Mouse (Mus musculus) mature B cell (primary cell): Measurements from ENCODE around the gene Kng1.
"Not testable (repeated sequence)": the region's sequence is repeated elsewhere in the genome, so short reads cannot be mapped to it uniquely, and the experiment has no call there.

ENCODE experiments used
- in situ Hi-C: fragments of 300-500 bp; cut with MboI; formaldehyde crosslinking; loops from 2 replicates; pipeline ENCODE4 v1.14.3; 2019

Gene Kng1

GRCm38 (mm10) chr16:23094136-23094535 lies 36.5 kb downstream of the Kng1 start:
- in situ Hi-C loops: no loop called here

- in situ Hi-C loops: not testable (repeated sequence)
These were observed 37.9 kb downstream of the Kng1 start for GRCm38 (mm10) chr16:23095581-23095980.

DNA sequence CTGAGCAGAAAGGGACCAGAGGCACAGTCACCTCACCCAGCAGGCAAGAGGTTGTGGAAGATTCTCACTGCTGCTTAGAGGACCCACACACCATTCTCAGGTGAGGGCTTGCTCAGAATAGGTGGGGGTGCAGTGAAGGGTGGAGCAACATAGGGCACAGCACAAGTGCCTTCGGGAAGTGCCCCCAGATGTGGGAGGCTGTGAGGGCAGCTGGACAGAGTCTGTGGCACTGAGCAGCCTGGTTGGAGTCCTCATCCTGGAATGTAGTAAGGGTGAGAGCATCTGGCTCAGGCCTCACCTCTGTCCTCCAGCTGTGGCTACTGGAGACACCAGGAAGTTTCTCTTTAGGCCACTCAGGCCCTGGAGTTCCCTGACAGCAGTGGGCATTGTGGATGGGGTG lies 39.2 kb downstream of the Kng1 start:
- in situ Hi-C loops: not testable (repeated sequence)

DNA sequence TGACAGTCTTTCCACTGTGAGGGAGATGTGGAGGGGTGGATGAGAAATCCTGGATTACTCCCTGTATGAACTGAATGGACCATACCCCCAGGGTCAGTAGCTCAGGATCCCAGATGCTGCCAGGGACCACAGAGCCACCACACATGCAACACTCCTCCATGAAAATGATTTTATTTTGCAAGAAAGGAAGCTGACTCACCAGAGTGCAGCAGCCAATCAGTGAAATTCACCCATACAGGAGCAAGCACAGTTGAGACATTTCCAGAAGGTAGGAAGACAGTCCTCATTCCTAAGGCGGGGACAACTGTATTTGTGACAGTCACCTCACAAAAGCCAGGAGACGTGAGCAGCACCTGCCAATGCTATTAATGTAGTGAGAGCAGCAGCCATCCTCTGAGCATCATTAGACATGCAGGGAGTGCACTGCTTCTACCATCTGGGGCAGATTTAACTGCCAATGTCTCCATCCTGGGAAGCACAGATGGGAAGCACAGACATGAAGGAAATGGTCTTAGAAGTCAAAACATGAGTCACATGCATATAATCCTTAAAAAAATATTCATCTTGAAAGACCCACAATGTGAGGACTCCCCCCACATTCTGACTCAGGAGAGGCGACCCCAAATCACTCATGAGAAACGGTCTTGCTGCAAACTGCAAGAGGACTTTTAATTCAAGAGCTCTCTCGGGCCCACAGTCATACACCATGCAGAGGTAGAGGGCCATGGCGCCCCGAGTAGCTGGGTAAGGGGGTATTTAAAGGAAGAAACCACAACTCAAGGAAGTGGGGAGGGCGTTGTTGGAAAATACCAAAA lies 39.8 kb downstream of the Kng1 start:
- in situ Hi-C loops: not testable (repeated sequence)

DNA sequence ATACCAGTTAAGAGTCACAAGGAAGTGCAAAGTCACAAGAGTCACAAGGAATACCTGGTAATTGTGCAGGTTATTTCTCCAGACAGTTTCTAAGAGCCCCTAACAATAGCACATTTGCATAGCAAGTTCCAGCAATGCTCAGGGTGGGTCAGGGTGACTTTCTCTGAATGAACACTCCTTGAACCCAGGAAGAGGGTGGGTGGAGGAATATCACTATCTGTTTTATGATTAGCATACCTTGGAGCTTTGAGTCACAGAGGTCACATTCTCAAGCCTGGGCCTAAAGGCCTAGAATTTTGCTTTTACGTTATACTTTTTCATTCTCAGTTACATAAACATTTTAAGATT lies 40.4 kb downstream of the Kng1 start:
- in situ Hi-C loops: not testable (repeated sequence)

- in situ Hi-C loops: loop anchor here (10.0 kb wide), 1 partner anchor 125 kb away; the partner anchor contains the start of gene St6gal1
These were observed 42.0 kb downstream of the Kng1 start for GRCm38 (mm10) chr16:23099632-23100031.

- in situ Hi-C loops: loop anchor here (10.0 kb wide), 1 partner anchor 125 kb away; the partner anchor contains the start of gene St6gal1
These were observed 42.5 kb downstream of the Kng1 start for GRCm38 (mm10) chr16:23100099-23100575.

- in situ Hi-C loops: loop anchor here (10.0 kb wide), 1 partner anchor 124 kb away; the partner anchor contains the start of gene St6gal1
These were observed 42.9 kb downstream of the Kng1 start for GRCm38 (mm10) chr16:23100613-23101012.

GRCm38 (mm10) chr16:23102340-23103037 lies 44.8 kb downstream of the Kng1 start:
- in situ Hi-C loops: loop anchor here (10.0 kb wide), 1 partner anchor 122 kb away; the partner anchor contains the start of gene St6gal1

- in situ Hi-C loops: loop anchor here (10.0 kb wide), 1 partner anchor 122 kb away; the partner anchor contains the start of gene St6gal1
These were observed 45.5 kb downstream of the Kng1 start for GRCm38 (mm10) chr16:23103038-23103745.

DNA sequence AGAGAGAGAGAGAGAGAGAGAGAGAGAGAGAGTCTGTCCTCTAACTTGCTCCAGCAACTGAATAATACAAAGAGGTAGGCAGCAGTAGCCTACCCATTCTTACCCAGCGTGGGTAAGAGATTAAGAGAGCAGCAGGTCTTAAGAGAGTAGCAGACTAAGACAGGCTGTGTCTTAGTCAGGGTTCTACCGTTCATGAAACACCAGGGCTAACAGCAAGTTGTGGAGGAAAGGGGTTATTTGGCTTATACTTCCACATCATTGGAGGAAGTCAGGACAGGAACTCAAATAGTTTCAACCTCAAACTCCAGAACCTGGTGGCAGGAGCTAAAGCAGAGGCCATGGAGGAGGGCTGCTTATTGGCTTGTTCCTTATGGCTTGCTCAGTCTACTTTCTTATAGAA lies 46.2 kb downstream of the Kng1 start:
- in situ Hi-C loops: loop anchor here (10.0 kb wide), 1 partner anchor 121 kb away; the partner anchor contains the start of gene St6gal1

- in situ Hi-C loops: loop anchor here (10.0 kb wide), 1 partner anchor 119 kb away; the partner anchor contains the start of gene St6gal1
These were observed 48.5 kb downstream of the Kng1 start for GRCm38 (mm10) chr16:23106121-23106520.

DNA sequence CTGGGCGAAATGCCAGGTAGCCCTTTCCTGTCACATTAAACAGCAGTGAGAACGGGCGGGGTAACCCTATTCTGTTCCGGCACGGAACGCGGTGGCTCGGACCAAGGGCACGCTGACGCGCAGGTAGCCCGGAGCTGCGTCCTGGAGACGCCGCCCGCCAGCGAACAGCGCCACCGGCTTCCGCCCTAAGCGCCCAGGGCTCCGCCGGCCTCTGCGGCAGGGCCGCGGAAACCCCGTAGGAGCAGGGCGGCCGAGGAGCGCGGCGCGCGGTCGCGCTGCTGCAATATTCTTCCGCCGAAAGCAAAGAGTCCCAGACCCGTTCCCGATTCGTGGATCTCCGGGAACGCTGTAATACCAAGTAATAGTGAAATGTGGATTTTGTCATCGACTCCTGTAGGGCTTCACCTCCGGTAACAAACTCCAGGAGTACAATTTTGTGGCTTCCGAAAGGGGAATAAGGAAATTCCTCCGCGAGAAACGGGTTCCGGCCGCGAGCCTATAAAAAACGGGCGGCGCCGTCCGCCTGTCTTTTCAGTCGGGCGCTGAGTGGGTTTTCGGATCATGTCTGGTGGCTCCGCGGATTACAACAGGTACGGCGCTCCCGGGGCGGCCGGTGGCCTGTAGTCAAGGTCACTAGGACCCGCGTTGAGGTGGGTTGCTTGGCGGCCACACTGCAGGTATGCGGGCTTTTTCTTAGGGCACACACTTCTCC lies 49.7 kb downstream of the Kng1 start, which contains the start of gene Eif4a2:
Gene Eif4a2, plus strand, starts transcription at position 214 of the 712 bp plus-strand sequence.
- in situ Hi-C loops: loop anchor here (10.0 kb wide), 1 partner anchor 117 kb away; the partner anchor contains the start of gene St6gal1

DNA sequence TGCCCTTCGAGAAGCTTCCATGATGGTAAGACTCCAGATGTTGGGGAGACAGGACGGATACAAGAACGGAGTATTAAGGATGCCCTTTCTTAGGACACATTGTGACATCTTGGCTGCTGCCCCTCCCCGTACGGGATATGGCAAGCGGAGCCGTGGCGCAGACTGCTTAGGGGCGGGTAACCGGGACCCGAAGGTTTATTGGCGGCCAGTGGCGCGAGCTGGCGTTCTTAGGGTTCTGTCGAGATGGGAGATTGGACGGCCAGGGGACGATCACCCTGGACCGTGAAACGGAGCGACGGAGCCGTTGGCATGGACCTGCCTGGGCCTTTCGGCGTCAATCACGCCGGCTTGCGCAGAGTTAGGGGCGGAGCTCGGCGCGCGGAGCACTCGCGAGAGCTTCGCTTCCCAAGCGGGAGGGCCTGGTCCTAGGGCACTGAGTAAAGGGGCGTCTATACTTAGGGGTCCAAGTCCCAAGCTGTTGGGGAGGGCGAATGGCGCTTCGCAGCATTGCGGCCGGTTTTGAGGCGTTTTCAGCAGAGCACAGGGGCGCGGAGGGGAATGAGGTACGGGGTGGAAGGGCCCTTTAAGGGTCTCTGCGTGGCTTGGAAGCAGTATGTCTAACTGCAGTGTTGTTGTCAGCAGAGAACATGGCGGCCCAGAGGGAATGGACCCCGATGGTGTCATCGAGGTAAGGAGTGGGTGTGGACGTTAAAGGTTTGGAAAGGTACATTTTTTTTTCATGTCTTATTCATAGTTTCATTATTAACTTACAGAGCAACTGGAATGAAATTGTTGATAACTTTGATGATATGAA lies 50.5 kb downstream of the Kng1 start:
- in situ Hi-C loops: loop anchor here (10.0 kb wide), 1 partner anchor 117 kb away; the partner anchor contains the start of gene St6gal1

- in situ Hi-C loops: loop anchor here (10.0 kb wide), 1 partner anchor 116 kb away; the partner anchor contains the start of gene St6gal1
These were observed 51.3 kb downstream of the Kng1 start for GRCm38 (mm10) chr16:23108943-23109342.

GRCm38 (mm10) chr16:23109350-23110280 lies 52.0 kb downstream of the Kng1 start:
- in situ Hi-C loops: loop anchor here (10.0 kb wide), 1 partner anchor 115 kb away; the partner anchor contains the start of gene St6gal1

- in situ Hi-C loops: no loop called here
These were observed 54.7 kb downstream of the Kng1 start for GRCm38 (mm10) chr16:23112348-23112747.

DNA sequence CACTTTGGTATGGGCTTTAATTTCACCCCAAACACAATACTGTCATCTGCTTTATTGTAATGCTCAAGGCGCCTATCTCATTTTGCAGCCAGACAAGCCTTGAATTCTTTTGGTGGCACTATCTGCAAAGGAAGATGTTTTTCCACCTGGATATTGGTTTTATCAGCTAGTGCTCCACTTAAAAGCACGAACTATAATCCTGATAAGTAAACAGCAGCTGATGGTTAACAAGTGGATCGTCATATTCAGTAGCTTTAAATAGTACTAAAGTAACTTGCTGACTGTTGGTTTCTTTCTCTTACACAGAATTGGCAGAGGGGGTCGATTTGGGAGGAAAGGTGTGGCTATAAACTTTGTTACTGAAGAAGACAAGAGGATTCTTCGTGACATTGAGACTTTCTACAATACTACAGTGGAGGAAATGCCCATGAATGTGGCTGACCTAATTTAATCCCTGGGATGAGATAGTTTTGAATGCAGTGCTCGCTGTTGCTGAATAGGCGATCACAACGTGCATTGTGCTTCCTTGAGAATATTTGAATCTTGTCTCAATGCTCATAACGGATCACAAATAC lies 55.3 kb downstream of the Kng1 start:
- in situ Hi-C loops: no loop called here
